Mouse (Mus musculus) heart, postnatal 25 days (tissue): Measurements from ENCODE around the gene Zdhhc22. TPM values are rescaled to one million over a fixed set of nuclear protein-coding genes. Genes with fewer than 3 reads are reported as not detected.

Source experiments
- DNase-seq: peaks from one replicate; pipeline ENCODE4 v3.0.0; 2022; ENCODE audit warnings: low spot score
- intact Hi-C: fragments of 180-260 bp; cut with DNase I; formaldehyde crosslinking; loops from one replicate; pipeline ENCODE4 v1.15.1; 2025
- microRNA-seq: library from miRNA; unstranded; fragments of <30 nt; microRNA quantifications from one replicate; pipeline ENCODE4 v1.2.0, GENCODE M21; 2022
- total RNA-seq, 2 experiments: library from RNA; stranded (reverse); gene quantifications; 2 replicates each; pipeline ENCODE4 v1.2.3; 2021

The Zdhhc22 gene
- total RNA-seq, 2 experiments from 2014 or later = not detected

DNA sequence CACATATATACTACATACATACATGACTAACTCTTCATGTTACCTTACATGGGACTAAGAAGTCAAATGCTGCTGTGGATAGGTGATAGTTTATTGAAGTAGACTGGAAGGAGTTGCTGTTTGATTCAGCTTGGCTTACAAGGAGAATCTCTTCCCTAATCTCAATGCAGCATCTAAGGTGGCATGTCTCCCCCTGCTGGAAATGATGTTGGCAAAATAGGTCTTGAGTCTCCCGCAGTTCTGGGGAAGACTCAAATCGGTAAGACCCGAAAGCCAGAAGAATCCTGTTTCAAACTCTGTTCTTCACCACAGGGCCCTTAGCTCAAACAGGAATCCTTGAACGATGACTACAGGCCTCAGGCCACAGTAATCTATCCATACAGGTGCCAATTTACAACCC lies 45.1 kb downstream of the Zdhhc22 start:
- DNase-seq = no peak
- intact Hi-C loops = loop anchor here (2.0 kb wide), 1 partner anchor 18 kb away; no protein-coding TSS in a partner anchor

- DNase-seq = no peak
- intact Hi-C loops = no loop called here
Measured at GRCm38 (mm10) chr12:86943421-86943820, 46.8 kb downstream of the Zdhhc22 start.

DNA sequence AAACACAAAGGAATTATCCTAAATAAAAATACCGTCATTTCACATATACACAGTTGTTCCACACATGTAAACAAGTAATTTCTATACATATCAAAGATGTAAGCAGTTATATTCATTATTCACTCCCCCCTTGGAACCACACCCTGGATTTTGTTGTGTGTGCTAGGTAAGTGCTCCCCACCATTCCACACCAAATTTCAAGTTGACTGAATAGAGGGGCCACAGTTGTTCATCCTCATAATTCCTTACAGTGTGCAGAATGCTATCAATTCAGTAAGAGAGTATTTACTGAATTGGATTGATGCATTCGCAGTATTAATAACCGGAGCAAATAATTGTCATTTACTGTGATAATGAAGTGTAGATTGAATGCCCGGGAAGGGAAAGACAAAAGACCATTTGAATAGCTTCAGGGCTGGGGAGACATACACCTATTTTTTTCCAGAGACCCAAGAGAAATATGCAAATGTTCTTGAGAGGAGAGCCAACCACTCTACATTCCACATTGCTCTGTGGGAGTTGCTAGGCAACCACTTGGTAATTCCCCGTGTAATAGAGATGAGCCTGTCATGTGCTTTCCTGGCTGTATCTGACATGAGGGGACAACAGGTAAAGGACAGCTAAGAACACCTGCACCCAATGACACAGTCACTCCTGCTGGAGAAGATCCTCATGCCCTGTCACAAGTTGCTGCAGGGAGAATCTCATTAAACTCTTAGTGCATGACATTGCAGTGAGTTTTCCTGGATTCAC lies 48.3 kb downstream of the Zdhhc22 start:
- intact Hi-C loops = no loop called here
- DNase-seq = no peak

GRCm38 (mm10) chr12:86941173-86941572 lies 49.1 kb downstream of the Zdhhc22 start:
- intact Hi-C loops = no loop called here
- no peak for DNase-seq

GRCm38 (mm10) chr12:86938571-86938970 lies 51.7 kb downstream of the Zdhhc22 start:
- intact Hi-C loops = no loop called here

GRCm38 (mm10) chr12:86936587-86937343 lies 53.5 kb downstream of the Zdhhc22 start:
- intact Hi-C loops = no loop called here
- peak; percentile 40 for DNase-seq

More at GRCm38 (mm10) chr12:86938571-86938970, 51.7 kb downstream of the Zdhhc22 start:
- DNase-seq = peak; percentile 56

- no peak for DNase-seq
Measured at GRCm38 (mm10) chr12:86935692-86936282, 54.4 kb downstream of the Zdhhc22 start.

DNA sequence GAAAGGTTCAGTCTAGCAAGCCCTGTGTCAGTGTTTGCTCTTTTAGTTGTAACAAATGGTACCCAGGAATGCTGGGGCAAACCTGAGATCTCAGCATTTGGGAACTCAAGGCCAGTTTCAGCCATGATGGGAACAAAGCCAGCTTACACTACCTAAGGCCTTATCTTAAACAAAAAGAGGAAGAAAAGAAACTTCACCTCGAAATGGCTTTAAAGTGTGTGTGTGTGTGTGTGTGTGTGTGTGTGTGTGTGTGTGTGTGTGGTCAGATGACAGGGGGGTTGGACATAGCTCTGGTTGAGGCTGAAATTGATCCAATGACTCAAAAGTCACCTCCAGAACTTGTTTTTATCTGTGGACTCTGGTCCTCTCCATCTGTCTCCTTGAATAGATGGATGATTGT lies 55.5 kb downstream of the Zdhhc22 start:
- DNase-seq = no peak
- intact Hi-C loops = loop anchor here (5.0 kb wide), 1 partner anchor 47 kb away; no protein-coding TSS in a partner anchor

More at GRCm38 (mm10) chr12:86935692-86936282, 54.4 kb downstream of the Zdhhc22 start:
- intact Hi-C loops = no loop called here

- intact Hi-C loops = loop anchor here (5.0 kb wide), 1 partner anchor 45 kb away; no protein-coding TSS in a partner anchor
- DNase-seq = peak; percentile 87
Measured at GRCm38 (mm10) chr12:86932575-86932952, 57.7 kb downstream of the Zdhhc22 start.

- DNase-seq = peak; percentile 96
- intact Hi-C loops = loop anchor here (5.0 kb wide), 1 partner anchor 45 kb away; no protein-coding TSS in a partner anchor
Measured at GRCm38 (mm10) chr12:86931919-86932574, 58.2 kb downstream of the Zdhhc22 start.

DNA sequence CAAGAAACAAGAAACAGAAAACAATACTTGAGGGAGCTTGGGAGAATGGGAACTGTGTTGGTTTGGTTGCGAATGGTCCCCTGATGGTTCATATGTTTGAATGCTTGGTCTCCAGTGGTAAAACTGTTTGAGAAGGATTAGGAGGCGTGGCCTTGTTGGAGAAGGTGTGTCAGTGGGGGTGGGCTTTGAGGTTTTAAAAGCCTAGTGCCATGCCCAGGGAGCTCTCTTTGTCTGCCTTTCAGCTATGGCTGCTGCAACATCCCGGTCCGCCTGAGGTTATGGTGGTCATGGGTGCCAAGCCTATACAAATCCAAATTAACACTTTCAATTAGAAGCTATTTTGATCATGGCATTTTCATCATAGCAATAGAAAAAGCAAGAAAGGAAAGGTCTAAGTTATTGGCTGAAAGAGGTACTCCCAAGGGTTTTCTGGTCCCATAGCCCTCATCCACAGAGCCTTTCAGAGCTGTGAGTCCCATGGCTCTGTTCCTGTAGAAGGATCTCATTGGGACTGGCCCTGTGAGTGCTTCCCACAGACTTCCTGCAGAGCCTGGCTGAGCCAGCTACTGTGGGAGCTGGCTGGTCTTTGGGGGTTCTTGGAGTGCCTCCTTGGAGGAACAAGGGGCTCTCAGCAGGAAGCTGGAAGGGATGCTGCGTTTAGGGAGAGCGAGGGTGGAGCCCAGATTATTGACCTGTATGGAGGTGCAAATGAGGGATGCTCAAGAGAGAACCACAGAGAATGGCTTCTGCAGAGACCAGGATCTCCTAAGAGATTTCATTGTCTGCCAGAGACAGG lies 59.1 kb downstream of the Zdhhc22 start:
- DNase-seq = peak; percentile 45
- intact Hi-C loops = loop anchor here (5.0 kb wide), 1 partner anchor 44 kb away; no protein-coding TSS in a partner anchor

Small RNAs within 50 kb of the gene (microRNA-seq; reads per million reads assigned to microRNA genes)
- not detected for gene Gm25847

Other genes starting within 250 kb of the Zdhhc22 start
- 10 to 100 TPM; 33.3 to 36.9 TPM for gene Irf2bpl, start 105.6 kb downstream of the Zdhhc22 start, total RNA-seq
- gene Cipc, start 43.4 kb downstream of the Zdhhc22 start, total RNA-seq = 10 to 100 TPM; 41.1 to 48.6 TPM
- gene Tmem63c, start 30.9 kb upstream of the Zdhhc22 start, total RNA-seq = under 1 TPM; 0.13 to 0.14 TPM
- not detected for gene Ngb, start 112.1 kb upstream of the Zdhhc22 start, total RNA-seq
- 10 to 100 TPM; 46.4 to 47.0 TPM for gene Gstz1, start 156.7 kb upstream of the Zdhhc22 start, total RNA-seq
- 10 to 100 TPM in 1 of 2 experiments, 1 to 10 TPM in 1; 9.5 to 11.9 TPM for gene Pomt2, start 157.5 kb upstream of the Zdhhc22 start, total RNA-seq
- under 1 TPM; 0.21 to 0.34 TPM for gene Samd15, start 209.3 kb upstream of the Zdhhc22 start, total RNA-seq
- gene Tmed8, start 210.0 kb upstream of the Zdhhc22 start, total RNA-seq = 1 to 10 TPM; 4.4 to 6.6 TPM
- gene Noxred1, start 248.3 kb upstream of the Zdhhc22 start, total RNA-seq = under 1 TPM; 0.20 to 0.49 TPM